Comparison of ENCODE assay signal across 14 mouse cellular contexts in genomic region chr1:144151401-144152183, GRCm38 (mm10). TPM values are rescaled to one million over a fixed set of nuclear protein-coding genes. Genes with fewer than 3 reads are reported as not detected.
DNase-seq lines count a peak whose midpoint lies in the region; ATAC-seq lines count a peak whose summit lies in the region.
"Had no signal": no experiment of that assay in that cellular context is flagged by ENCODE, and none has a peak within 500 bp of the region (broad histone marks: within the 10 kb centered on the region; RNA-seq: fewer than 3 reads in every experiment).

No protein-coding gene starts in this region.

- H3K4me2 ChIP-seq in limb, embryonic 11.5 days (ENCODE audit: low read depth, severe bottlenecking) = no peak overlapping the region
- H3K4me2 ChIP-seq in hindbrain, embryonic 14.5 days (replicated peaks) = no peak overlapping the region
- H3K4me2 ChIP-seq: kidney, embryonic 15.5 days; liver, embryonic 15.5 days had no signal

- no peaks in the 10 kb centered on the region for H3K9me3 ChIP-seq in limb, embryonic 11.5 days (ENCODE audit: control insufficient read depth, low read length)
- H3K9me3 ChIP-seq in limb, embryonic 10.5 days (replicated peaks) = no peaks in the 10 kb centered on the region
- H3K9me3 ChIP-seq in hindbrain, embryonic 14.5 days (ENCODE audit: control insufficient read depth, low read length) = no peaks in the 10 kb centered on the region
- H3K9me3 ChIP-seq: kidney, embryonic 15.5 days; liver, embryonic 15.5 days; megakaryocyte, embryonic 14.5 days had no signal

- no peaks in the 10 kb centered on the region for H3K27me3 ChIP-seq in limb, embryonic 11.5 days (ENCODE audit: control insufficient read depth, insufficient read depth, low read length)
- no peaks in the 10 kb centered on the region for H3K27me3 ChIP-seq in limb, embryonic 10.5 days (ENCODE audit: low read depth, poor library complexity, severe bottlenecking)
- no peaks in the 10 kb centered on the region for H3K27me3 ChIP-seq in hindbrain, embryonic 14.5 days (ENCODE audit: control insufficient read depth, insufficient read depth, low read length)
- H3K27me3 ChIP-seq: kidney, embryonic 15.5 days; liver, embryonic 15.5 days; megakaryocyte, embryonic 14.5 days had no signal

- H3K36me3 ChIP-seq in limb, embryonic 11.5 days (ENCODE audit: control insufficient read depth, insufficient read depth, low read length) = no peaks in the 10 kb centered on the region
- no peaks in the 10 kb centered on the region for H3K36me3 ChIP-seq in limb, embryonic 10.5 days
- H3K36me3 ChIP-seq in hindbrain, embryonic 14.5 days (replicated peaks; ENCODE audit: control insufficient read depth, insufficient read depth) = no peaks in the 10 kb centered on the region
- H3K36me3 ChIP-seq: kidney, embryonic 15.5 days; liver, embryonic 15.5 days had no signal

- DNase-seq in limb, embryonic 11.5 days (ENCODE audit: low spot score) = peak; percentile 22
- no peak for DNase-seq in limb, embryonic 10.5 days (ENCODE audit: low spot score)
- peak; percentile 41 for DNase-seq in hindbrain, embryonic 14.5 days (ENCODE audit: low spot score)
- DNase-seq in left cerebral cortex, adult 9 months (ENCODE audit: low spot score in 2 of 2) = peak; percentile 55 to 74
- peak; percentile 55 to 71 for DNase-seq in right cerebral cortex, postnatal 10 days (ENCODE audit: low spot score in 2 of 2)
- DNase-seq in cerebellum, postnatal 36 days = no peak
- DNase-seq in kidney, adult 11 months = no peak
- no peak for DNase-seq in T-cell, adult 2 months (ENCODE audit: low spot score)
- DNase-seq: gastrocnemius, adult 2 months had no signal

- ATAC-seq in limb, embryonic 11.5 days (ENCODE audit: insufficient number of reproducible peaks, low FRiP score, low TSS enrichment, low read depth) = no peak
- peak; percentile 77 for ATAC-seq in hindbrain, embryonic 14.5 days (ENCODE audit: low FRiP score)
- ATAC-seq: Patski had no signal

- H3K4me3 ChIP-seq in limb, embryonic 11.5 days (ENCODE audit: low read depth, low read length) = no peak overlapping the region
- H3K4me3 ChIP-seq in limb, embryonic 10.5 days = no peak overlapping the region
- H3K4me3 ChIP-seq in hindbrain, embryonic 14.5 days (replicated peaks; ENCODE audit: low read length) = no peak overlapping the region
- H3K4me3 ChIP-seq: gastrocnemius, adult 2 months; kidney, embryonic 15.5 days; liver, embryonic 15.5 days; megakaryocyte, embryonic 14.5 days had no signal

- no peaks in the 10 kb centered on the region for H3K4me1 ChIP-seq in limb, embryonic 11.5 days (ENCODE audit: control insufficient read depth, insufficient read depth, low read length)
- H3K4me1 ChIP-seq in limb, embryonic 10.5 days = no peaks in the 10 kb centered on the region
- peaks cover 7% of the 10 kb centered on the region; the same call in 1 of the 2 replicates for H3K4me1 ChIP-seq in hindbrain, embryonic 14.5 days (replicated peaks; ENCODE audit: control insufficient read depth, insufficient read depth, low read length)
- H3K4me1 ChIP-seq: kidney, embryonic 15.5 days; liver, embryonic 15.5 days; megakaryocyte, embryonic 14.5 days had no signal

- 73% methylated on average over 5 of the region's 5 CpGs for WGBS in limb, embryonic 11.5 days
- WGBS in limb, embryonic 10.5 days = 80% methylated on average over 5 of the region's 5 CpGs
- WGBS in hindbrain, embryonic 14.5 days = 56% methylated on average over 5 of the region's 5 CpGs

- no peak overlapping the region for H3K27ac ChIP-seq in limb, embryonic 11.5 days (replicated peaks; ENCODE audit: low read depth, low read length)
- no peak overlapping the region for H3K27ac ChIP-seq in limb, embryonic 10.5 days
- 0 out of 2 replicates have a peak overlapping the region, but pooled peaks have one; percentile 36 for H3K27ac ChIP-seq in hindbrain, embryonic 14.5 days
- H3K27ac ChIP-seq: gastrocnemius, adult 2 months; kidney, embryonic 15.5 days; liver, embryonic 15.5 days had no signal

- no peak overlapping the region for H3K9ac ChIP-seq in limb, embryonic 11.5 days (ENCODE audit: low read length)
- H3K9ac ChIP-seq in hindbrain, embryonic 14.5 days = no peak overlapping the region
- H3K9ac ChIP-seq: kidney, embryonic 15.5 days; liver, embryonic 15.5 days had no signal

RNA-seq across cellular contexts. Expression of gene Rgs13, which starts 25.6 kb away (rescaled TPM):
- polyA plus RNA-seq in limb, embryonic 11.5 days (2014; fragmentation: Nextera tagmentation; extraction: Ambion mirVana) = not detected in 2 replicates
- polyA plus RNA-seq in limb, embryonic 10.5 days (2016; fragmentation: Nextera tagmentation; extraction: Ambion mirVana) = not detected in 2 replicates
- polyA plus RNA-seq in hindbrain, embryonic 14.5 days (2014; fragmentation: Nextera tagmentation; extraction: Ambion mirVana) = 0.37 and 0.40 TPM in 2 replicates
- polyA plus RNA-seq: heart, embryonic 14.5 days; kidney, embryonic 15.5 days; liver, embryonic 15.5 days; Patski had no signal

Comparison
In these comparisons a context has a peak if more than half of its experiments do, and no peak if none do; other contexts are left out.
1. DNase-seq: peak in limb, embryonic 11.5 days (single experiment), hindbrain, embryonic 14.5 days (single experiment), left cerebral cortex, adult 9 months (2 of 2) and right cerebral cortex, postnatal 10 days (2 of 2); none in limb, embryonic 10.5 days (single experiment), cerebellum, postnatal 36 days (0 of 2), kidney, adult 11 months (single experiment) and T-cell, adult 2 months (single experiment).